Mouse (Mus musculus) myocyte (in vitro differentiated cells): ENCODE measurements around the gene Gm10203. TPM values are rescaled to one million over a fixed set of nuclear protein-coding genes. Genes with fewer than 3 reads are reported as not detected.
A peak's percentile ranks its signal among the peaks of the same experiment; 100 is the strongest.

ENCODE experiments used
- H3K27me3 ChIP-seq: one replicate; pipeline ENCODE4 v1.6.1; 2011; ENCODE audit not compliant: control insufficient read depth, insufficient read depth, insufficient read length
- H3K36me3 ChIP-seq: one replicate; pipeline ENCODE4 v1.6.1; 2011; ENCODE audit not compliant: control insufficient read depth, insufficient read depth
- H3K4me2 ChIP-seq: one replicate; pipeline ENCODE4 v1.6.1; 2011; ENCODE audit warnings: low read depth, control low read depth
- H3K4me3 ChIP-seq: one replicate; pipeline ENCODE4 v1.5.1; 2011; ENCODE audit warnings: mild to moderate bottlenecking, control low read depth, moderate library complexity
- H3K79me2 ChIP-seq: one replicate; pipeline ENCODE4 v1.6.1; 2011; ENCODE audit not compliant: control insufficient read depth, insufficient read depth
- H3ac ChIP-seq: one replicate; pipeline ENCODE4 v1.6.1; 2011; ENCODE audit not compliant: control insufficient read depth, insufficient read length
- CEBPB ChIP-seq: IDR thresholded peaks from 2 replicates; pipeline ENCODE4 v1.6.1; 2011; ENCODE audit warnings: mild to moderate bottlenecking, moderate library complexity; ENCODE audit not compliant: poor library complexity, insufficient read depth, severe bottlenecking
- E2F4 ChIP-seq: IDR thresholded peaks from one replicate; pipeline ENCODE4 v1.6.1; 2011; ENCODE audit warnings: mild to moderate bottlenecking, control low read depth, moderate library complexity; ENCODE audit not compliant: insufficient read depth
- MAX ChIP-seq: IDR thresholded peaks from one replicate; pipeline ENCODE4 v1.6.1; 2011; ENCODE audit warnings: low read depth, mild to moderate bottlenecking, control low read depth
- MYOD1 ChIP-seq, 3 experiments: IDR thresholded peaks; one replicate each; pipeline ENCODE4 v1.6.1; 2011; ENCODE audit warnings: control low read depth in 2 of 3, low read depth in 2 of 3, mild to moderate bottlenecking in 2 of 3, moderate library complexity in 1 of 3; ENCODE audit not compliant: insufficient read length in 2 of 3, control insufficient read depth in 1 of 3
- MYOG ChIP-seq, 3 experiments: IDR thresholded peaks; one replicate each; pipeline ENCODE4 v1.6.1; 2011; ENCODE audit warnings: control low read depth in 2 of 3, low read depth in 2 of 3, mild to moderate bottlenecking in 2 of 3; ENCODE audit not compliant: insufficient read length in 2 of 3, control insufficient read depth in 1 of 3, insufficient read depth in 1 of 3
- POLR2A ChIP-seq: IDR thresholded peaks from one replicate; pipeline ENCODE4 v1.6.1; 2011; ENCODE audit warnings: low read depth, mild to moderate bottlenecking, control low read depth, moderate library complexity; ENCODE audit not compliant: insufficient read length
- POLR2AphosphoS2 ChIP-seq: IDR thresholded peaks from one replicate; pipeline ENCODE4 v1.6.1; 2011; ENCODE audit warnings: low read depth, control low read depth; ENCODE audit not compliant: insufficient read length
- REST ChIP-seq: IDR thresholded peaks from one replicate; pipeline ENCODE4 v1.6.1; 2011; ENCODE audit warnings: mild to moderate bottlenecking, control low read depth, moderate library complexity; ENCODE audit not compliant: insufficient read depth, insufficient read length
- SRF ChIP-seq: IDR thresholded peaks from one replicate; pipeline ENCODE4 v1.6.1; 2011; ENCODE audit warnings: low read depth; ENCODE audit not compliant: control insufficient read depth, insufficient read length
- TCF12 ChIP-seq: IDR thresholded peaks from one replicate; pipeline ENCODE4 v1.6.1; 2011; ENCODE audit warnings: mild to moderate bottlenecking, control low read depth; ENCODE audit not compliant: poor library complexity, insufficient read depth, severe bottlenecking
- TCF3 ChIP-seq: IDR thresholded peaks from one replicate; pipeline ENCODE4 v1.6.1; 2011; ENCODE audit warnings: low read depth, control low read depth; ENCODE audit not compliant: insufficient read length
- USF1 ChIP-seq: IDR thresholded peaks from one replicate; pipeline ENCODE4 v1.6.1; 2011; ENCODE audit warnings: low read depth, mild to moderate bottlenecking, control low read depth, moderate library complexity
- polyA plus RNA-seq: library from polyadenylated mRNA; unstranded; fragments of >200 nt; fragmentation: generic; extraction: Trizol; gene quantifications from one replicate; pipeline ENCODE4 v1.2.1, GENCODE M21; 2012; ENCODE audit warnings: missing spikeins

Gm10203 gene
- polyA plus RNA-seq, 1 experiment: not detected

GRCm38 (mm10) chr6:149097276-149097675 lies 32.7 kb upstream of the Gm10203 start:
- H3K27me3 ChIP-seq: no peaks in the 10 kb centered on the region
- H3K36me3 ChIP-seq: no peaks in the 10 kb centered on the region
- no peak overlapping the region for H3ac ChIP-seq
- H3K4me2 ChIP-seq: no peak overlapping the region
- peaks cover 53% of the 10 kb centered on the region for H3K79me2 ChIP-seq
- no peak overlapping the region for H3K4me3 ChIP-seq
- TF ChIP-seq CEBPB: no peak
- TF ChIP-seq SRF: no peak

DNA sequence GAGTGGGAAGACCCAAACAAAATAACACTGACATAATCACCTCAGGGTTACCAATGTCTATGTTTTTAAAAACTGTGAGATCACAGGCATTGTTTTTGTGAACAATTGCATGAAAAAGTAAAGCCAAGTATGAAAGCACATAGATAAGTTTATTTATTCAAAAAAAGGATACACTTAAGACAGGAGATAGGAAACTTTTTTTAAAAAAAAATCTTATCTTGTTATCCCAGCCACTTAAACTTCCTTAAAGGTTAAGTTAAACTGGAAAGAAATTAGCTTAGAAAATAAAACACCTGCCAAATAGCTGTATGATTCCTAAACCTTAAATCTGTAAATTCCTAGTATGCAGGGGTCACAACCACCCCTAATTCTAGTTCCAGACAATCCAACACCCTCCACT lies 31.0 kb upstream of the Gm10203 start:
- Histone ChIP-seq H3ac (no peak overlapping the region), H3K36me3 (no peaks in the 10 kb centered on the region), H3K27me3 (no peaks in the 10 kb centered on the region), H3K79me2 (peaks cover 45% of the 10 kb centered on the region), H3K4me2 (peak overlapping the region; percentile 67), H3K4me3 (peak overlapping the region; percentile 83)
- TF ChIP-seq TCF12: no peak
- no peak for TF ChIP-seq MAX
- no peak for TF ChIP-seq REST
- TF ChIP-seq CEBPB: no peak
- TF ChIP-seq POLR2A: no peak
- TF ChIP-seq TCF3: no peak
- no peak for TF ChIP-seq MYOD1 (IDR thresholded peaks at IDR 0.05; ENCODE audit: control insufficient read depth in 1 of 3, insufficient read length in 2 of 3, low read depth in 2 of 3)
- TF ChIP-seq SRF: no peak
- no peak for TF ChIP-seq POLR2AphosphoS2
- no peak for TF ChIP-seq E2F4
- TF ChIP-seq USF1: no peak
- TF ChIP-seq MYOG (IDR thresholded peaks at IDR 0.05; ENCODE audit: control insufficient read depth in 1 of 3, insufficient read depth in 1 of 3, insufficient read length in 2 of 3, low read depth in 2 of 3): no peak

DNA sequence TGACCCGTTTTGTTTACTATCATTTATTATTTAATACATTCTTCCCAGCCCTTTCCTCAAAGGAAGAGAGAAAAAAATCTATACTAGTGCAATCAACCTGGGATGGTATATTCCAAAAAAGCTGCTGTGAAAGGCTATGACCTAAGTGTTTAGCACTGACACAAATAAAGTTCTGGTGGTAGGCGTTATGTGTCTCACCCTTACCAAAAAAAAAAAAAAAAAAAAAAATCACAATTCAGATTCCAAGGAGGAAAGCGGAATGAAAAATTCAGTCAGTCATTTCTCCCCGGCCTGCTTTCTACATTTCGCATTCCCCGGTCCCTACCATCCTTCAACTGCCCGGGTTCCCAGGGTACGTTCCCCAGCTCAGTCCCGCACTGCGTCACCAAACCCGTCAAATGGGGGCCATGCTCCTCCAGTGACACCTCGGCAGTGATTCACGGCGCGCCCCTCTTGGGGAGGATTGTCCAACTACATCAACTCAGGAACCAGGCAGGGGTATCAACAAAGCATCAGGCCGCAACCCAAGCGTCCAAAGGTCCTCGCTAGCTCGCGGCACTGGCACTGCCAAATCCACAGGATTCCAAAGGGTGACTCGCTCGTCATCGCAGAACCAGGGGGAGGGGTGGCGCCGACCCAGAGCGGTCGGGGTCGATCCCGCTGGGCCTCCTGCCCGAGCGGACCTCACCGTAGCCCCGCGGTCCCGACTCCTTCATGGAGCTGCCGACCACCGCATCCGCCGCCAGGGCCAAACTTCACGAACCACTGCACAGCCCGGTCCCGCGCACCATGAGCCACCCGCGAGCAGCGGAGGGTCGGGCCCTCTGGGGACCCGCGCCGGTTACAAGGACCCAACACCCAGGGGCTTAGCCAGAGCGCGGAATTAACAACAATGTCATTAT lies 29.5 kb upstream of the Gm10203 start:
- H3K4me3 ChIP-seq: peak overlapping the region; percentile 83

GRCm38 (mm10) chr6:149101076-149101942 lies 28.7 kb upstream of the Gm10203 start, which contains the start of gene Dennd5b:
Gene Dennd5b (minus strand): TSS chr6:149101680.
- TF ChIP-seq TCF3 (no peak), MYOD1 (IDR thresholded peaks at IDR 0.05; ENCODE audit: control insufficient read depth in 1 of 3, insufficient read length in 2 of 3, low read depth in 2 of 3) (peak in 1 of 3 experiments; percentile 13), POLR2A (peak; percentile 53), USF1 (no peak), CEBPB (no peak), E2F4 (peak; percentile 4)
- no peaks in the 10 kb centered on the region for H3K27me3 ChIP-seq
- H3K36me3 ChIP-seq: no peaks in the 10 kb centered on the region
- peaks cover 40% of the 10 kb centered on the region for H3K79me2 ChIP-seq
- H3K4me3 ChIP-seq: peak within 1 kb of the TSS; percentile 83
- H3ac ChIP-seq: peak within 1 kb of the TSS; percentile 76
- peak within 1 kb of the TSS; percentile 72 for H3K4me2 ChIP-seq

More for the DNA sequence above, 29.5 kb upstream of the Gm10203 start:
- H3K79me2 ChIP-seq: peaks cover 42% of the 10 kb centered on the region
- H3K27me3 ChIP-seq: no peaks in the 10 kb centered on the region
- peak overlapping the region; percentile 76 for H3ac ChIP-seq
- H3K36me3 ChIP-seq: no peaks in the 10 kb centered on the region
- H3K4me2 ChIP-seq: peak overlapping the region; percentile 67
- TF ChIP-seq POLR2AphosphoS2 (no peak), REST (no peak), SRF (no peak), MYOD1 (IDR thresholded peaks at IDR 0.05; ENCODE audit: control insufficient read depth in 1 of 3, insufficient read length in 2 of 3, low read depth in 2 of 3) (no peak), TCF3 (no peak), E2F4 (no peak), TCF12 (no peak), MAX (no peak), CEBPB (no peak), POLR2A (no peak), USF1 (no peak), MYOG (IDR thresholded peaks at IDR 0.05; ENCODE audit: control insufficient read depth in 1 of 3, insufficient read depth in 1 of 3, insufficient read length in 2 of 3, low read depth in 2 of 3) (no peak)

DNA sequence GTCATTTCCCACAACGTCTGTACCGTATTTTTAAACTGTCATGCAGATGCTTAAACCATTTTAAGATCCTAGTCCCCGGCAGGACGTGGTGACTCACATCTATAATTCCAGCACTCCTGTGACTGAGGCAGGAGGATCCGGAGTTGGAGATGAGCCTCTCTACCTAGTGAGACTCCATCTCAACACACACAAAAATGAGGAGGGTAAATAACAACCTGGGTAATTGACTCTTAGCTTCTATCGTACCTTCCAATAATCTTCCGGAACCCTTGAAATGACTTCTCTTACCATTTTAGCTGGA lies 28.1 kb upstream of the Gm10203 start:
- H3K27me3 ChIP-seq: no peaks in the 10 kb centered on the region
- H3K4me2 ChIP-seq: peak overlapping the region; percentile 72
- H3K36me3 ChIP-seq: no peaks in the 10 kb centered on the region
- H3K79me2 ChIP-seq: peaks cover 34% of the 10 kb centered on the region
- H3ac ChIP-seq: peak overlapping the region; percentile 76
- no peak for TF ChIP-seq E2F4
- no peak for TF ChIP-seq REST
- no peak for TF ChIP-seq MAX
- no peak for TF ChIP-seq TCF12
- no peak for TF ChIP-seq TCF3
- TF ChIP-seq POLR2AphosphoS2: no peak
- no peak for TF ChIP-seq USF1
- TF ChIP-seq MYOG (IDR thresholded peaks at IDR 0.05; ENCODE audit: control insufficient read depth in 1 of 3, insufficient read depth in 1 of 3, insufficient read length in 2 of 3, low read depth in 2 of 3): no peak
- no peak for TF ChIP-seq SRF
- TF ChIP-seq POLR2A: no peak
- TF ChIP-seq CEBPB: no peak
- H3K4me3 ChIP-seq: peak overlapping the region; percentile 83
